Mouse (Mus musculus): Measurements from ENCODE around the gene Ankle1.

Ankle1 gene

GRCm38 (mm10) chr8:71405401-71406098, at the start of gene Ankle1:
Gene Ankle1 (plus strand): TSS chr8:71406010.
- peak; percentile 84 for DNase-seq (ENCODE audit: low spot score)

DNA sequence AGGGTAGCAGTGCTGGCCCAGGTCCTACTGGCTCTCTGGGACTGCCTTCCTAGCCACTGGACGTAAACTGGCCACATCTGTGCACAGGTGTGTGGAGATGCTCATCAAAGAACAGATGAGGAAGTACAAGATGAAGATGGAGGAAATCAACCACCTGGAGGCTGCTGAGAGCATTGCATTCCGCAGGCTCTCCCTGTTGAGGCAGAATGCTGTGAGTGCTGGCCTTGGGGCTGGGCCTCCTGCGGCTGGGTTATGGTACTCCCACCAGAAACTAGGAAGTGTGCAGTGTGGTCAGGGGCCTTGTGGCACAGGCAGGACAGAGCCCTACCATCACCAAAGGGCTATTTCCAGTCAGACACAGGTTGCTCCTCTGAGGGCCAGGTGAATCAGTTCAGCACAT, 47.8 kb upstream of the Ankle1 start:
- DNase-seq (ENCODE audit: low spot score) = no peak

GRCm38 (mm10) chr8:71366771-71367528, 38.9 kb upstream of the Ankle1 start, which contains the start of gene Use1:
Gene Use1 (plus strand): TSS chr8:71366848.
- DNase-seq (ENCODE audit: low spot score) = peak; percentile 60

DNA sequence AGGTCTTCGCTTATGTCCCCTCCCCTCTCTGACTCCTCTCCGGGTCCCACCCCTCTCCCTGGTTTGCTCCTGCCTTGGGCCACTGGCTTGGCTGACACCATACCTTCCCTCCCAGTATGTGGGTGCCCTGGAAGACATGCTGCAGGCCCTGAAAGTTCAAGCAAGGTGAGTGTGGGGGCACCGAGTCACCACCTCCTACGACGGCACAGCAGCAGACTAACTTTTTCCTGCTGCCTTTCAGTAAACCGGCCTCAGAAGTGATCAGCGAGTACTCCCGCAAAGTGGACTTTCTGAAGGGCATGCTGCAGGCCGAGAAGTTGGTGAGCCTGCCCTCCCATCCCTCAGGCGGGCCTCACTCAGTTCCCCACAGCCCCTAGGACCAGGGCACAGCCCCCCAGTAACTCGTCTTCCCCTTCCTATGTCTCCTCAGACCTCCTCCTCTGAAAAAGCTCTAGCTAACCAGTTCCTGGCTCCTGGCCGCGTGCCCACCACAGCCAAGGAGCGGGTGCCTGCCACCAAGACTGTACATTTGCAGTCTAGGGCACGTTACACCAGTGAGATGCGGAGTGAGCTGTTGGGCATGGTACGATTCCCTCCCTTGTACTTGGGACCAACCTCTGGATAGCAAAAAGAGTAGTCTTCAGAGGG, 38.2 kb upstream of the Ankle1 start:
- DNase-seq (ENCODE audit: low spot score) = no peak

- DNase-seq (ENCODE audit: low spot score) = no peak
These were observed 37.4 kb upstream of the Ankle1 start for GRCm38 (mm10) chr8:71368366-71368765.

DNA sequence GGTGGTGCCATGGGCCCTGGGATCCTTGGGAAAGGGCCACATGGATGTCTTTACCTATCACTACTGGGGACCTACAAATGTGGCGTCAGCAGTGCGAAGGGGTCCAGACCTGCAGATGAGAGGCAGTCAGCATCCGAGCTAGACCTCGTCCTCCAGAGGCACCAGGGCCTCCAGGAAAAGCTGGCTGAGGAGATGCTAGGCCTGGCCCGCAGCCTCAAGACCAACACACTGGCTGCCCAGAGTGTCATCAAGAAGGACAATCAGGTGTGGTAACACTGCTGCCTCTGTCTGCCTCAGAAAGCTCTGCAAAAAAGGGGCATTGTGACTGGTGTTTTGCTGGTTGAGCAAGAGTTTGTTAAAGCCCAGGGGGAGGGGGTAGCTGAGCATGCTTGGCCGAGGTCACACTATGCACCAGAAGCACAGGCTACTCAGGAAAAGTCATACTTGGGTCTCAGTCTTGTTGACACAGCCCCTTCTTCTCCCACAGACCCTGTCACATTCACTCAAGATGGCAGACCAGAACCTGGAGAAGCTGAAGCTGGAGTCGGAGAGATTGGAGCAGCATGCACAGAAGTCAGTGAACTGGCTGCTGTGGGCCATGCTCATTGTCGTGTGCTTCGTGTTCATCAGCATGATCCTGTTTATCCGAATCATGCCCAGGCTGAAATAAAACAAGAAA, 36.6 kb upstream of the Ankle1 start:
- no peak for DNase-seq (ENCODE audit: low spot score)

- DNase-seq (ENCODE audit: low spot score) = no peak
These were observed 35.0 kb upstream of the Ankle1 start for GRCm38 (mm10) chr8:71370711-71371235.

GRCm38 (mm10) chr8:71371236-71371848, 34.5 kb upstream of the Ankle1 start, which contains the start of gene Ocel1:
Gene Ocel1 (plus strand): TSS chr8:71371298.
- peak; percentile 84 for DNase-seq (ENCODE audit: low spot score)

DNA sequence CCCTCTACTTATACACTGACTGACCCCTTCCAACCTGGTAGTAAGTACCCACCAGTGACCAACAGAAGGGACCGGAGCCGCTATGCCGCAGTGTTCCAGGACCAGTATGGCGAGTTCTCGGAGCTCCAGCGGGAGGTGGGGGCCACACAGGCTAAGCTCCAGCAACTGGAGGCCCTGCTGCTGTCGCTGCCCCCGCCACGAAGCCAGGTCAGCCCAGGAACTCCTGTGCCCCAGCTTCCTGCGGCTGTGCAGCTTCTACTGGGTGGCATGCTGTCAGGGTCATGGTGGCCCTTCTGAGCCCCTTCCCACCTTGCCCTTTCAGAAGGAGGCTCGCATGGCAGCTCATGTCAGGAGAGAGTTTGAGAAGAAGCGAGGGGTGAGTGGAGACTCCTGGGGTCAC, 33.4 kb upstream of the Ankle1 start:
- DNase-seq (ENCODE audit: low spot score) = no peak

DNA sequence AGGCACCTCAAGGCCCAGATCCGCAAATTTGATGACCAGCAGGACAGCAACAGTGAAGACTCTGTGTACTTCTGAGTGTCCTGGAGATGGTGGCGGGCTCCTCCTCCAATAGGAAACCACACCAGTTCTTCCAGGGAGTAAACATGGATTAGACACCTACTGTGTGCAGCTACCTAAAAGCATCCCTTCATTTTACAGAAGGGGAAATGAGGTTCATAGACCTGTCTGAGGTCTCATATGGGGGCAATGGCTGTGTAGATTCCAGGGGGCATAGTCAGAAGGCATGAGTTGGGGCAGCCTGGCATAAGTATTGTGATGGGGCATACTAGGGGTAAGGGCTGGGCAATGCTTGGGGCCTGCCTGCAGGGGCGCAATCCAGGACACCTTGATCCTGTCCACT, 32.8 kb upstream of the Ankle1 start:
- no peak for DNase-seq (ENCODE audit: low spot score)

DNA sequence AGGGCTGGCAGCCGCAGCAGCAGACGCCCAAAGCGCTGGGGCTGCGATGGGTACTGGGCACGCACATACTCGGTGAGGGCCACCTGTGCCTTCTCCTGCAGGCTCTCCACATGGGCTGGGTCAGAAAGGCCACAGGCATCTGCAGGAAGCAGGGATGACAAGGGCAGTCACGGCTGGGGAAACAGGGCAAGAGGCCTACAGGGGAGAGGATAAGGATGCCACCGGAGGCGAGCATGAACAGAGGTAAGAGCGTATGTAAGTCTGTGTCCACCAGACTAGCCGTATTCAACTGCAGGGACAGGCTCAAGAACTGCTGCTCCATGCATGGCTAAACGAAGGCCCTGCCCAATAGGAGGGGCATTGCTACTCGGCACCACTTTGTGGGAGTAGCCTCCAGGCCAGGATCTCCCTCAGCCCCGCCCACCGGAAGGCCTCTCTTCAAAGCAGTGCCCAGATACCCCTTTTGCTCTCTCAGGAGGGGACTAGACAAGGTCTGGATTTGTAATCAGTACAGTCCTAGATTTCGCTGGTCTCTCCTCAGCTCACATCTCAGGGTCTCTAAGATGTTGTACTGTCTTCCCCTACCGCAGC, 31.1 kb upstream of the Ankle1 start:
- no peak for DNase-seq (ENCODE audit: low spot score)

- no peak for DNase-seq (ENCODE audit: low spot score)
These were observed 30.0 kb upstream of the Ankle1 start for GRCm38 (mm10) chr8:71375581-71376422.

DNA sequence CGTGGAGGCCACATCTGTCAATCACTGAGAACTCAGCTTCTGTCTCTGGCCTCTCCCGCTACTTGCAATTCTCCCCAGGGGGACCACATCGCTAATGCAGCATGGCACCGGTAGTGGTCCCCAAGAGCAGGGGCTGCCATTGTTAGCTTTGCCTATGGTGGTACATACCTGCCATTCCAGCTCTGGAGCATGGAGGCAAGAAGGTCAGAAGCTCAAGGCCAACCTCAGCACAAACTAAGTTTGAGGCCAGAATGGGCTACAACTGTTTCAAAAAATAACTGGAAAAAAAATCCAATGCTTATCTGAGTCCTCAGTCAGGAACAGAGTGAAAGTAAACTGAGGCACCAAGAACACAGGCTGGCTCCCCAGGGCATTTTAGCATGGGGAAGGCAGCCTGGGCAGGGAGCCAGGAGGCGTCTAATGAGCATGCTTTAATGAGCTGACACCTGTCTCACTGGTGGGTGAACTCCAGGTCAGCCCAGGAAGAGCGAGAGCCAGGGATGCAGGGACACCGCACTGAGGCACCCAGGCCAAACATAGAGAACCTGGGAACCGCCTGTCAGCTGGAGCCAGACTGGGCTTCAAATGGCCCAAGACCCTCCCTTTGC, 29.3 kb upstream of the Ankle1 start:
- DNase-seq (ENCODE audit: low spot score) = no peak

- no peak for DNase-seq (ENCODE audit: low spot score)
These were observed 26.8 kb upstream of the Ankle1 start for GRCm38 (mm10) chr8:71379008-71379407.

GRCm38 (mm10) chr8:71379512-71380075, 26.2 kb upstream of the Ankle1 start:
- DNase-seq (ENCODE audit: low spot score) = no peak

DNA sequence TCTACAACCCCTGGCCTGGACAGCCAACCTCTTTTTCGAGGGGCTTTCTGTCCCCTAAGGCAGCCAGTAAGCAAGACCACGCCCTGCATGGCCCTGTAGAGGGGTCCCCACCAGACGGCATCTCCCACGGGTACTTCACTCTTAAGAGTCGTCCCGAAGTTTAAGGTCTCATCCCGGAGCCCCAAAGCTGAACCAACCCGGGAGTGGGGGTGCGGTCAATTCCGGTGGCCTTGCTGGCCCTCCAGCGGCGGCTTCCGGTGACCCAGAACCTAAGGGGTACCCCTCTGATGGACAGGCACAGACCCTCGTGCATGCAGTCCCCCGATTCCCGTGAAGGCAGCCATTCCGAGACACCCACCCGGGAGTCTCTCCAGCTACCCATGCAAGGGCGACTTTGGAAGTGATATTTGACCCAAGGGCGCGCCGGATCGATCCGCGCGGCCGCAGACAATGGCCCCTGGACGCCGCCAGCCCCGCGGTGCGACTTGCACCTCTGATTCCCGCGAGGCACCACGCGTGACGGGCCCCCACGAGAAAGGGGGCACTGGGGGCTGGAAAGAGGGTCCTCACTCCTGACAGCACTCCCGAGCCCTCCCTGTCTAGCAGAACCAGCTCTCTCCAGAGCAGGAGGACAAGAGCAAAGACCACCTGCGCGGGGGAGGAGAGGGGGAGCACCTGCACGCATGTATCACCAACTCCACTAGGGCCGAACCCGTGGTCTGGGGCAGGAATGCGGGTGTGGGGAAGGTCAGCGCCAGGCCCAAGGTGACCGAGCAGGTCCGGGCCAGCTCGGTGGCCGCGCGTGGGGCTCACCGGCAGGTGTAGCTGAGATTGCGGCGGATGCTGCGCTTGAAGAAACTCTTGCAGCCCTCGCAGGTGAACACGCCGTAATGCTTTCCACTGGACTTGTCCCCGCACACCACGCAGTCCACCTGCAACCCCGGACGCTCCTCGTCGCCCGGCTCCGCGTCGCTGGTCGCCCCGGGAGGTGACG, 25.3 kb upstream of the Ankle1 start:
- no peak for DNase-seq (ENCODE audit: low spot score)

DNA sequence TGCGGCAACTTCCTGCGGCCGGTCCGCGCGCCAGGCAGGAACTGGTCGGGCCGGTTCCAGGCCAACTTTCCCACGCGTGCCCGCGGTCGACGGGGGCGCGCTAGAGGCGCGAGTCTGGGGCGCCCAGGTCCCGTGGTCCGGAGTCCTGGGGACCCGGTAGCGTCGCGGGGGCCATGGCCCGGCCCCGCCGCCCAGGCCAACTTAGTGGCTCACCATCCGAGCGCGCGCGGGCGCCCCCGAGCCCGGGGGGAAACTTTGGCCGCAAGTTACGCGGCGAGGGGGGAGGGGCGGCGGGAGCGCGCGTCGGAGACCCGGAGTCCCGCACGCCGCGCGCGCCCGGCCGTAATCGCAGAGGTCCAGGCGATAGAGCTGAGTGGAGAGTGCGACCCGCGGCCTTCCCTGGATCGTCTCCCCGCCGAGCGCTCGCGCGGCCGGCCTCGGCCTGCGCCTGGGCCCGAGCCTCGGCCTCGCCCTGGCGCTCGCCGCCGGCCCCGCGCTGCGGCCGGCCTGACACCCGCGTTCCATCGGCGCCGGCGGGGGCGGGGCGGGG, 24.3 kb upstream of the Ankle1 start, which contains the start of gene Nr2f6:
TSS of gene Nr2f6 (minus strand) at position 540 of the 550 bp plus-strand sequence.
- DNase-seq (ENCODE audit: low spot score) = no peak
